Mouse (Mus musculus) kidney, adult 2 months (tissue): ENCODE results near the gene Ier2.

ENCODE experiments used
- CTCF ChIP-seq: fragments of 200-500 bp; conservative IDR thresholded peaks from 2 replicates; pipeline ENCODE4 v1.5.1; 2011; ENCODE audit warnings: low read depth, mild to moderate bottlenecking, control low read depth, low read length, moderate library complexity, mixed read lengths; ENCODE audit not compliant: insufficient read depth, insufficient read length
- POLR2A ChIP-seq: fragments of 200-500 bp; IDR thresholded peaks from one replicate; pipeline ENCODE4 v1.6.1; 2011; ENCODE audit warnings: low read depth, low read length, control low read depth

DNA sequence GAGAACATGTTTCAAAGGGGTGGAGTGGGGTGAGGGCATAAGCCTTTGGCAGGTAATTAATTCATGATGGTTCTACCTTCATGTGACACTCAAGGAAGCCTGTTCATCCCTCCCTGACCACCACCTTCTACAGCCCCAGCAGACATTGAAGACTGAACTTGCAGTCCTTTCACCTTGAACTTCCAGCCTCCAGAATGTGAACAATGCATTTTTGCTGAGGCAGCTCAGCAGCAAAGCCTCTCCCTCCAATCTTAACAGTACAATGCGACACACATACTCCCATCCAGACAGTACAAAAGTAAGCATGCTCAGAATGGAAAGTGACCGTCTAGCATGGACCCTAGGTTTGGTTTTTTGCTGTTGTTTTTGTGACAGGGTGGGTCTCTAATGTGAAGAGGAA lies 18.8 kb upstream of the Ier2 start:
- TF ChIP-seq CTCF = no peak
- no peak for TF ChIP-seq POLR2A
